Mouse (Mus musculus) liver, adult 2 months (tissue): ENCODE measurements around the gene Serf2.

Experiments used
- CTCF ChIP-seq: fragments of 200-500 bp; IDR thresholded peaks from 2 replicates; pipeline ENCODE4 v1.5.1; 2011; ENCODE audit warnings: low read depth, low read length, control low read depth
- POLR2A ChIP-seq: fragments of 200-500 bp; IDR thresholded peaks from 2 replicates; pipeline ENCODE4 v1.6.1; 2011; ENCODE audit warnings: low read length, control low read depth; ENCODE audit not compliant: insufficient read depth; ENCODE audit errors: extremely low read depth

- TF ChIP-seq CTCF (no peak), POLR2A (no peak)
Measured at GRCm38 (mm10) chr2:121441800-121442199, 7.2 kb upstream of the Serf2 start.
